Mouse (Mus musculus) right cerebral cortex, postnatal 25 days (tissue): ENCODE data around the gene H2-T3.
"Not testable (repeated sequence)": the region's sequence is repeated elsewhere in the genome, so short reads cannot be mapped to it uniquely, and the experiment has no call there.

Source experiments
- DNase-seq: peaks from one replicate; pipeline ENCODE4 v3.0.0; 2022

Gene H2-T3

DNA sequence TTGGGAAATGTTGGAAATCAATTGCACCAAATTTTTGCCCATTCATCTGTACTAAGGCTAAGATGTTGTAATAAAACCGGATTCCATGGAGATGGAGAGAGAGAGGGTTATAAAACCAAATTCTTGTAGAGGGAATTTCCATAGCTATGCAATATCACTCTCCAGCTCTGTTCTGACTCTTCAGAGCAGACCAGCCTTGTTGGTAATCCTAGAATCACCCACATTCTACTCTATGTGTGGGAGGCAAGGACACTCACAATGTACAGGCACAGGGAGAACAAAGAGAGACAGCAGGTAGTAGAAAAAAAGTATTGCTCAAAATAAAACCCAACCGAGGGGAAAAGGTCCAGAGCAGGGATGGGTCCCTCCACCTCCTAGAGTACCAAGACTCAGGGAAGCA is 14.0 kb downstream of the H2-T3 start:
- DNase-seq: not testable (repeated sequence)

DNA sequence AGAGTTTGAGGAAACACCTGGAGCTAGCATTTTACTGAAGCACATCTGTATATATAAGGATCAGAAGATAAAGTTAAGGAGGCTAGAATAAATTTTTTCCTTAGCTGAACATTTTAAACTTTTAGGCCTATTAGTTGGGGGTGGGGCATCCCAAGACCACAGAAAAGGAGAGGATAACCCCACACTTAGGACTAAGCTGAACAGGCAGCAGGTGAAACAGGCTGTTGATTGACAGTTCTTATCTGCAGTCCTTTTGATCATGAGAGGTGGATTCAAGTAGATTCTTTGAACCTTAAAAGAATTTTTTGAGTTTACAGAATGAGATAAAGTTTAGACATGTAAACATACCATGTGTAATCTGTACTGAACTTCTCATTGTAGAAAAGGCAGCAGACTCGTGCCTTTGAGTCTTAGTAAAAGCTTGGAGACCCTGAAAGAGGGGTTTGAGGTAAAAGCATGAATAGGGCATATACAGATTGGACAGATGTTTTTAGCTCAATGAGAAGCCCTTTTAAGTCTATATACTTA is 19.7 kb downstream of the H2-T3 start:
- no peak for DNase-seq

DNA sequence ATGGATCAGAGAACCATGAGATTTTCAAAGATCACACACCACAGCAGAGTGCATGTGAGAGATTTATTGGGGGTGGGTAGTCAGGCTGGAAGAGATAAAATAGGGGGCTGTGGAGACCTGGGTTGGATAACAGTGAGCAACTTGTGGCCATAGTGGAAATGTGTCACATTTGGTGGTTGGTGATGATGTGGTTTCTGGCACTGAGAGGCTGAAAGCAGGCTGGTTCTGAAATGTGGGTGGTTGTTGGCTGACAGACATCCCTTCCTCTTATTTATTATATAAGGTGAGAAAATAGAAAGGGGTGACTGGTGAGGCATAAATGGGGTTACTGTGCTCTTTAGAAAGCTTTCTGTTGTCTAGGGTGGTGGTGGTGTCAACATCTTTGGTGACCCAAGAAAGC is 20.3 kb downstream of the H2-T3 start:
- DNase-seq: no peak

DNA sequence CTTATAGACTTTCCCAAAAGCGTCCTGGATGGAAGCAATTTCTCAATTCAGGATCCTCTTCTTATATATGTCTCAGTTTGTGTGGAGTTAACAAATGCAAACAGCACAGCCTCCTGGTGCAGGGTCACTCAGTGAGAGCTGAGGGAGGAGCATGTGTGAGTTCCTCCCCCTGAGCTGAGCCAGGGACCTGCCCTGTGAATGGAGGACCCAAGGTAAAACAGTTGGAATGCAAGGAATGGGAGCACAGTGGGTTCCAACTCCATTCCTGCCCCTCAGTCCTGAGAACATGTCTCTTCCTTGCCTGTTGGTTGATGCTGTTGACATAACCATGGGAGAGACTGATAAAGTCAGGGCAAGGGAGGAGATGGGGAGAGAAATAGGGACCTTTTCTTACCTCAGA is 21.0 kb downstream of the H2-T3 start:
- DNase-seq: not testable (repeated sequence)

DNA sequence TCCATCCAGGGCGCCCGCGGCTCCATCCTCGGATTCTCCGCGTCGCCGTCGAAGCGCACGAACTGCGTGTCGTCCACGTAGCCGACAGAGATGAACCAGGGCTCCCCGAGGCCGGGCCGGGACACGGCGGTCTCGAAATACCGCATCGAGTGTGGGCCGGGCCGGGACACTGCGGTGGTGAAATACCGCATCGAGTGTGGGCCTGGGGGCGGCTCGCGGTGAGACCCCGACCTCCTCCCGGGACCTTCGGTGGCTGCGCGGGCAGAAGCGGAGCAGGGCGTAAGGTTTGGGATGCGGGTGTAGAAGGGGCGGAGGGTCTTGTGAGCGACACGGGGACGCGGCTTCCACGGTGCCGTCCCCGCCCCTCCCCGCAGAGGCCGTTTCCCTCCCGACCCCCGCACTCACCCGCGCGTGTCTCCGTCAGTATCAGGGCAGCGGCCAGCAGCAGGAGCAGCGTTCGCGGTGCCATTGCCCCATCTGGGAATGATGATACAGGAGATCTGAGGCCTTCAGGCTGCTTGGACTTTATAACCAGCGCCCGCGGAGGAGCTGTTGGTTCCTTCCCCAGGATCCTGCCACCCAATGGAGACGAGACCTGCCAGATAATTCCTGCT is 21.9 kb downstream of the H2-T3 start, which contains the start of gene Gm8909:
Gm8909 (minus strand) TSS at position 499 of the 614 bp plus-strand sequence.
- DNase-seq: no peak

DNA sequence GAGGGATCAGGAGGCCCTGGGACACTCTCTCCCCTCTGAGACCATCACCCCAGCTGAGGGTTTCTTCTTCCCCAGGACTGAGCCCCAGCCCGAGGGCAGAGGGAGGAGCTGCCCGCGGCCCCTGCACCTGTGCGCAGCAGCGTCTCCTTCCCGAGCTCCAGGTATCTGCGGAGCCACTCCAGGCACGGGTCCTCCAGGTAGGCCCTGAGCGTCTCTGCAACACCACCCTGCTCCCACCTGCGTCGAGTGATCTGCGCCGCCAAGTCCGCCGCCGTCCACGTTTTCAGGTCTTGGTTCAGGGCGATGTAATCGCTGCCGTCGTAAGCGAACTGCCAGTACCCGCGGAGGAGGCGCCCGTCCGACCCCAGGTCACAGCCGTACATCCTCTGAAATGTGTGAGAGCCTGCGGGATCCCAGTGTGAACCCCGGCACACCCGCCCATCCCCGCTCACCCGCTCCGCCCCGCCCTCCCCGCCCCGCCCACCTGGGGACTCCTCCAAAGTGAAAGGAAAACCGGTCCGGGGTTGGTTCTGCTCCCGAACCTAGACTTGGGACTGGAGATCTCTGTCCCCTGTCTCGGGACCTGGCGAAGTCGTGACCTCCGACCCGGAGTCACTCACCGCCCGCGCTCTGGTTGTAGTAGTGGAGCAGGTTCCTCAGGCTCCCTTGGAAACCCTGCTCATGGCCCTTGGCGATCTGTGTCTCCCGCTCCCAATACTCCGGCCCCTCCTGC is 22.6 kb downstream of the H2-T3 start:
- no peak for DNase-seq

DNA sequence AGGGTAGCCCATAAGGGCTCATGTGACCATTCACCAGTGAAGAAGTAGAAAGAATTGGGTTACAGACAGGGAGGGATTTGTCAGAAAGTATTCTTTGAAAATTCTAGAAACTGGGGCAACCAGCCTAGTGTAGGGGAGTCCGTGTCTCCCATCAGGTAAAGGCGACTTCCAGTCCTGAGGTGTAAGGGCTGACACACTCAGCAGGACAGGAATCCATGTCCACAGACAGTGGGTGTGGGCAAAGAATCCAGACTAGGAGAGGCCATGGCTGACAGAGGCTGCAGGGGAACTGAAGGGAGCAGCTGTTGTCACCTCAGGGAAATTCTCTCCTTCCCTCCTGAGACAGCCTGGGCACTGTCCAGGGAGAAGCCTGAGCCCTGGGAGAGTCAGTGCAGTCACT is 23.2 kb downstream of the H2-T3 start:
- DNase-seq: not testable (repeated sequence)

DNA sequence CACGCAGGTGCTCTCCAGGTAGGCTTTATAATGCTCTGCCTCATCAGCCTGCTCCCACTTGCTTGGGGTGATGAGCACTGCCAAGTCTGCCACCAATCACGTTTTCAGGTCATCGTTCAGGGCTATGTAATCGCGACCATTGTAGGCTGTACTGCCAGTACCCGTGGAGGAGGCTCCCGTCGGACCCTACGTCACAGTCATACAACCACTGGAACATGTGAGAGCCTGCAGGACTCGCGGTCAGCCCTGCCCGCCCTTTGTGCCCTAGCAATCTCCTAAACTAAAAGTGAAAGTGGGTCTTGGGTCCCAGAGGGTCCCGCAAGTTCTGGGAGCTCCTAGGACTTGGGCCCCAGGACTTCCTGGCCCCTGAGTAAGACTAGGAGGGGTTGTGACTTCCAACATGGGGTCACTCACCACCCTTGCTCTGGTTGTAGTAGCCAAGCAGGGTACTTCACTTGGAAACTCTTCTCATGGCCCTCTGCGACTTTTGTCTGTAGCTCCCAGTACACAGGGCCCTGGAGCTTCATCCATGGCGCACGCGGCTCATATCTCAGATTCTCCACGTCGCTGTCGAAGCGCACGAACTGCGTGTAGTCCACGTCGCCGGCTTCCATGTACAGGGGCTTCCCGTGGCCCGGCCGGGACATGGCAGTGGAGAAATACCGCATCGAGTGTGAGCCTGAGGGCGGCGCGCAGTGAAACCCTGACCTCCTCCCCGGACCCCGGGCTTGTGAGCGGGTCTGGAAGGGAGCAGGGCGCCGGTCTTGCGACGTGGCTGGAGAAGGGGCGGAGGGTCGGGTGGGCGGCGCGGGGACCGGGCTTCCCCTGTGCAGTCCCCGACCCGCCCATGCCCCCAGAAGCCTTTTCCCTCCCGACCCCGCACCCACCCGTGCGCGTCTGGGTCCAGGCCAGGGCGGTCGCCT is 28.7 kb downstream of the H2-T3 start:
- DNase-seq: no peak

DNA sequence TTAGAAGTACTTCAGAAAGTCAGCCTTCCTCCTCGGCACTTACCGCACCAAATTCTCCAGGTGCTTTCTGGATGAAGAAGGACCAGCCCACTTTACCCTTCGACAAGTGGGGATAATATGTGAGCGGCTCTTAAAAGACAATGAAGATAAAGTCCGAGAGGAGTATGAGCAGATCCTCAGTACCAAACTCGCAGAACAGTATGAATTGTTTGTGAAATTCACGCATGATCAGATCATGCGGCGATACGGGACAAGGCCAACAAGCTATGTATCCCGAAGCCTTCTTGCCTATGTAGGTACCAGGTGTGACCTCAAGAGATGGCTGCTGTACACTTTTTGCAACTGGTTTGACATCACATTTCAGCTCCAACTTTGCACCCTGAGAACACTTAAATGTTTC is 31.8 kb downstream of the H2-T3 start:
- not testable (repeated sequence) for DNase-seq

DNA sequence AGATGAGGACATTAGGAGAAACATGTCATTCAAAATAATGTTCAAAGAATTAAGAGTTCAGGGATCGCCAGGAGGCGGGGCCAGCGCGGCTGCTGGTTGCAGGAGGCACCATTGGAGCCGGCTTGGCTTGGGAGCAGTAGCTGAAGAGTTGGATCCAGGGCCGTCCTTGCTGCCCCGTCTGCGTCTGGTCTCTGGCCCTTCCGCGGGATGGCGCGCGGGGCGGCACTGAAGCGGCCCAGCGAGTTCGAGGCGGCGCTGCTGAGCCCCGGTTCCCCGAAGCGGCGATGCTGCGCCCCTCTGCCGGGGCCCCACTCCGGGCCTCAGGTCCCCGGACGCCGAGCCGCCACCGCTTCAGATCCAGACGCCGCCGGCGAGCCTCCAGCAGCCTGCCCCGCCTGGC is 32.3 kb downstream of the H2-T3 start:
- not testable (repeated sequence) for DNase-seq

DNA sequence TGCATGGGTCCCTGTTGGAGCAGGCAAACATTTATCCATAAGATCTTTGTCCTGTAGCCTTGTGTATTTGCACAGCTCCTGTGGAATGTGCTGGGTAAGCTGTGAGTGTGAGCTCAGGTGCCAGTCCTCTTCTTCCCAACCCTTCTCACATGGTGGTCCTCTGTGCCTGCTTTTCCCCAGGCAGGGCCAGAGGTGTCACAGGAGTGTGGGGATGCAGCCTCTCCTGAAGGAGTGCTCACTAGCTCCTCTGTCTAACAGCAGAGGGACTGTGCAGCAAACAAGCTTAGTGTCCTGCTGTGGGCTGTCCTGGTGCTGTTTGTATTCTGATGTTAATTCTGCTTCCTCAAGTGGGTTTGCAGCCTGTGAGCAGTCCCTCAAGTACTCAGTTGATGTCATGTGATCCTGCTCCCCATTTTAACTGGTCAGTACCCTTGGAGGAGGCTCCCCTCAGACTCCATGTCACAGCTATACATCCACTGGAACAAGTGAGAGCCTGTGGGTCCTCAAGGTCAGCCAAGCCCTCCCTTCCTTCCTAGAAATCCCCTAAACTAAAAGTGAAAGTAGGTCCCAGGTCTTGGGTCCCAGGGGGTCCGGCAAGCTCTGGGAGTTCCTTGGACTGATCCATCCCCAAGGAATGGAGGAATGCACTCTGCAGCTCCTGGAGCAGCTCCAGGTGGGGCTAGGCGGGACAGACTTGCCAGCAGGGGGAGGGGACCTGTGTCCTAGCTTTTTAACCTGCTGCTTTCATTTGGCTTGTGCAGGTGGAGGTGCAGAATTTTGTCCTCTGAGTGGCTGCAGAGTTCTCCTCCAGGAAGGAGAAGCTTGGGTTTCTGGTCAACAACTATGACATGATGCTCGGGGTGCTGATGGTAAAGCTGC is 35.6 kb downstream of the H2-T3 start:
- no peak for DNase-seq

DNA sequence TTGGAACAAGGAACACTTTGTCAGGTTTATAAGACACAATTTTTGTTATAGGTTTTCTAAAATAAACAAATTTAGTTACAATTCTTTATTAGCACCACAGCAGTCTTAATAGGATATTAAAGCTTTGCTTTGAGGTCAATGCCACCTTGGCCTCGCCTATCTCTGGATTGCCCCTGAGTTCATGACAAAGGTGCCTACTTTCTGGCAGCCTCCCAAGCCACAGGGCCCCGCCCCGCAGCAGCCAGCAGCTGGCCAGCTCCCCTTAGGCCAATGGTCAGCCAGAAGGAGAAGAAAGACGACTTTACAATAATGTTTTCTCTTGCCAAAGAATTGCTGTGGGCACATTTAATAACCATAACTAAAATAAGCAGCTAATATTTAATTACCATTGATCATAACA is 38.9 kb downstream of the H2-T3 start:
- not testable (repeated sequence) for DNase-seq

DNA sequence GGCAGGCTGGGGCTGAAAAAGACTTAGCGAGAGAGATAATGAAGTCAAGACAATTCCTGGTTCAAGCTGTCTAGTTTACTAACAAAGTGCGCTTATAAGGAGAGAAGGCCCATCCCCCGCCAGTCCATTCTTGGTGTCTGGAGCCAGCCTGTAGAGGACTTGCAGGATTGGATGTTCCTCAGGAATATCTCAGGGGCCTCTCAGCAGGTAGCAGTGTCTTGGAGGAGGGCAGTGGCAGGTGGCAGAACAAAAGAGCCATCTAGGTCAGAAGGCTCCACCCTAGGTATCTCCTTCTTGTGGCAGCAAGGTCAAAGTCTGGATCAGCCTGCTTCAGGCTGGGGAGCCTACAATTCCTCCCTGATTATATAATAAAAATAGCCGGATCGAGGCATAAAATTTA is 41.6 kb downstream of the H2-T3 start:
- DNase-seq: not testable (repeated sequence)

DNA sequence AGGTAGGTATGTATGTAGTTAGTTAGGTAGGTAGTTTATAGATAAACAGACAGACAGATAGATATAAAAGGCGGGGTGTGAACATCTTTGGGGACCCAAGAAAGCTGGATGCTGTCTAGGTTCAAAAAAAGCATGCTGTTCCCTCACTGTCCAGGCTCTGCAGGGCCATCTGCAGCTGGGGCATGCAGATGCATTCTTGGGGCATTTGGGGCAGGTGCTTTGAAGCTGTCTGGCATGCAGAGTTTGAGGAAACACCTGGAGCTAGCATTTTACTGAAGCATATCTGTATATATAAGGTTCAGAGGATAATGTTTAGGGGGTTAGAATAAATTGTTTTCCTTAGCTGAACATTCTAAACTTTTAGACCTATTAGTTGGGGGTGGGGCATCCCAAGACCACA is 43.1 kb downstream of the H2-T3 start:
- DNase-seq: not testable (repeated sequence)

DNA sequence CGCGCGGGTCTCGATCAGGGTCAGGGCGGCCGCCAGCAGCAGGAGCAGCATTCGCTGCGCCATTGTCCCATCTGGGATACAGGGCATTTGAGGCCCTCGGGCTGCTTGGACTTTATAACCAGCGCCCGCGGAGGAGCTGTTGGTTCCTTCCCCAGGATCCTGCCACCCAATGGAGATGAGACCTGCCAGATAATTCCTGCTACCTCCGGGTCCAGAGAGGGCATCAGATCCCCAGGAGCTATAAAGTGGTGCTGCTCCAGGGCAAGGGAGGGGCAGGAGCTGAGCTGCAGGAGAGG is 44.3 kb downstream of the H2-T3 start:
- DNase-seq: not testable (repeated sequence)

DNA sequence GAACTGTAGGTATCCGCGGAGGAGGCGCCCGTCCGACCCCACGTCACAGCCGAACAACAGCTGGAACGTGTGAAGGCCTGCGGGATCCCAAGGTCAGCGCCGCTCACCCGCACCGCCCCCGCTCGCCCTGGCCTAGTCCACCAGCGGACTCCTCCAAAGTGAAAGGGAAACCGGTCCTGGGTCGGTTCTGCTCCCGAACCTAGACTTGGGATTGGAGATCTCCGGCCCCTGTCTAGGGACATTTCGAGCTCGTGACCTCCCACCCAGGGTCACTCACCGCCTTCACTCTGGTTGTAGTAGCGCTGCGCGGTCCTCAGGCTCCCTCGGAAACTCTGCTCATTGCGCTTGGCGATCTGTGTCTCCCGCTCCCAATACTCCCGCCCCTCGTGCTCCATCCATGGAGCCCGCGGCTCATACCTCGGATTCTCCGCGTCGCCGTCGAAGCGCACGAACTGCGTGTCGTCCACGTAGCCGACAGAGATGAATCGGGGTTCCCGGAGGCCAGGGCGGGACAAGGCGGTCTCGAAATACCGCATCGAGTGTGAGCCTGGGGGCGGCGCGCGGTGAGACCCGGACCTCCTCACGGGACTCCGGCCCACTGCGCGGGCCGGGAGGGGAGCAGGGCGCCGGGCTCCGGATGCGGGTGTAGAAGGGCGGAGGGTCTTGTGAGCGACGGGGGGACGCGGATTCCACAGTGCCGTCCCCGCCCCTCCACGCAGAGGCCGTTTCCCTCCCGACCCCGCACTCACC is 44.8 kb downstream of the H2-T3 start:
- DNase-seq: no peak

DNA sequence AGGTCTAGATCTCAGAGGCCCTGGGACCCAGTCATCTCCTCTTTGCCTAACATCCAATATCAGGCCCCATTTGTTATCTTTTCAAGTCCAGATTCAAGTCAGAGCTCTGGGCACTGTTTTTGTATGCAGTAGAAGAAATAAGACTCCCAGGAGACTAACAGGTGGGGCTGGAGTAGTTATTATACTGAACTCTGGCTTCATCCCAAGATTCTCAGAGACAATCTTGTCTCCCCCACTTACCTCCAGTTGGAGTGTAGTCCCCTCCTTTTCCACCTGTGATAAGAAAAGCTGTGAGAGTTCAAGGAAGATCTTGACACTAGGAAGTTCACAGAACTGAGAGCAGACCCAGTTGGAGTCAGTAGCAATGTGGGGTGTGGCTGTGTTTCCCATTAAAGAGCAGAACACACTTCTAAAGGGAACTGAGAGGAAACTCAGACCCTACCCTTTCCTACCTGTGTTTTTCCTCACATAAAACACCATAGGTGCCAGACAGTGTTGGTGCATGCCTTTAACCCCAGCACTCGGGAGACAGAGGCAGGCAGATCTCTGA is 53.7 kb downstream of the H2-T3 start:
- DNase-seq: not testable (repeated sequence)
